Mouse (Mus musculus): ENCODE data around the gene Ctf1.

- TF ChIP-seq POLR2A (IDR thresholded peaks at IDR 0.05; ENCODE audit: low read depth, low read length) (no peak), CTCF (IDR thresholded peaks at IDR 0.05; ENCODE audit: extremely low read depth, insufficient read length, insufficient replicate concordance, low read depth, low read length) (no peak)
These were observed 40.4 kb upstream of the Ctf1 start for GRCm38 (mm10) chr7:127671880-127672774.

All from small intestine, adult 2 months (tissue).